Mouse (Mus musculus) megakaryocyte progenitor cell, adult 5-6 weeks (primary cell): Measurements from ENCODE around the gene Gm13889. TPM values are rescaled to one million over a fixed set of nuclear protein-coding genes. Genes with fewer than 3 reads are reported as not detected.

Experiments
- ATAC-seq: replicated peaks from 2 replicates; pipeline ENCODE4 v1.8.0; 2016; ENCODE audit warnings: mild to moderate bottlenecking, moderate TSS enrichment, inconsistent platforms; ENCODE audit not compliant: poor library complexity
- total RNA-seq, 2 experiments: library from RNA; stranded (forward) in 1 of 2; stranded (reverse) in 1 of 2; fragments of 157-497, 149-512 nt in 1 of 2; fragments of 200-1000 nt in 1 of 2; gene quantifications; 2 replicates each; pipeline versions ENCODE4 v1.2.3 to v1.2.4; 2015 to 2017

Gm13889 gene
- total RNA-seq, 2 experiments from 2014 or later: not detected

DNA sequence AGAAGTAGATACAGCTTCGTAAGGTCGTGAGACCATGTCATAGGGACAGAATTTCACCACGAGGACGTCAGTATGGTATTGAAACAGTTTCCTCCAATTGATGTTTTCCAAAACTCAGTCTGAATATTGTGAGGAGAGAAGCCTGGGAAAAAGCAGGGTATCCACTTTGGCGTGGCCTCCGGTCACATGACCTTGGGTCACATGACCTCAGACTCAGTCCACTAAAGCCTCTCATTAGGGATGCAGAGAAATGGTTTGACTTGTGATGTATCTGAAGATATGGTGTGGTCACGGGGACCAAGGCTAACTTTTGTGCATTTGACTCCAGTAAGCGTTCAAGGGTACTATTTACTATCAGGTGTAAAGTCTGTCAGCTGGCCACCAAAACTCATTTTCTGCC, 2.3 kb upstream of the Gm13889 start:
- no peak for ATAC-seq

DNA sequence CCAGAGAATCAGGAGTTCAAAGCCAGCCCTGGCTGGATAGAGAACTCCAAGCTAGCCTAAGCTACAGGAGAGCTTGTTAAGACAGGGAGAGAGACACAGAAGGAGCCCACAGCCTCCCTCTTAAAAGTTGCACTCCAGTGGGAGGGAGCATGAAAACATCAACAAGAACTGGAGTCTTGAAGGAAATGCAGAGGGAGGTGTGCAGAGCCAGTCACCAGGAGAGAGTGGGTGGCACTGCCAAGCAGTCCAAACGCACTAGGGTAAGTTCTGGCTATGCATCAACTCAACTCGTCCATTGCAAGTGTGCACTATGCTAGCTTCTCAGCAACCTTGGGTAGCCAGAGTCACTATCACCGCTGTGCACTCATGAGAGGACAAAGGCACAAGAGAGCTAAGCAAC, 1.2 kb upstream of the Gm13889 start:
- no peak for ATAC-seq

GRCm38 (mm10) chr2:93957785-93958175, 779 bp upstream of the Gm13889 start:
- no peak for ATAC-seq

DNA sequence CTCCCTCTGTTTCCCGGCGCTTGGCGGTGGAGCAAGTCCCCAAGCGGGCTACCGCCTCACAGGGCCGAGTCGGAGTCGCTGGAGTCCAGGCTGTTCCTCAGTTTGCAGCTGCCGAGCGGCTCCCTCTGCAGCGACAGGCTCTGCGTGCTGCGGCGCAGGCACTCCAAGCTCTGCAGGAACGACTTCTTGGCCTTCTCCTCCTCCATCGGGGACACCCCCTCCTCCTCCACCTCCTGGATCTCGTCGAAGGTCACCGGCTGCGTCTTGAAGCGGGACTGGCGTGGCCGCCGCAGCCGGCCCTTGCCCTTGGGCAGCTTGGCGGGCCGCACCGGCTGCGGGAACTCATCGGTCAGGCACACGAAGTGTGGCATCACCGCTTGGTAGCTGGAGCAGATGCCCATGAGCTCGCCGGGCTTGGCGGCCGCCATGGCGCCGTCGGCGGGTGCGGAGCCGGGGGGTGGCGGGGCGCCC, 635 bp downstream of the Gm13889 start:
- peak; percentile 54 for ATAC-seq

GRCm38 (mm10) chr2:93955886-93956285, 1.1 kb downstream of the Gm13889 start:
- ATAC-seq: no peak

DNA sequence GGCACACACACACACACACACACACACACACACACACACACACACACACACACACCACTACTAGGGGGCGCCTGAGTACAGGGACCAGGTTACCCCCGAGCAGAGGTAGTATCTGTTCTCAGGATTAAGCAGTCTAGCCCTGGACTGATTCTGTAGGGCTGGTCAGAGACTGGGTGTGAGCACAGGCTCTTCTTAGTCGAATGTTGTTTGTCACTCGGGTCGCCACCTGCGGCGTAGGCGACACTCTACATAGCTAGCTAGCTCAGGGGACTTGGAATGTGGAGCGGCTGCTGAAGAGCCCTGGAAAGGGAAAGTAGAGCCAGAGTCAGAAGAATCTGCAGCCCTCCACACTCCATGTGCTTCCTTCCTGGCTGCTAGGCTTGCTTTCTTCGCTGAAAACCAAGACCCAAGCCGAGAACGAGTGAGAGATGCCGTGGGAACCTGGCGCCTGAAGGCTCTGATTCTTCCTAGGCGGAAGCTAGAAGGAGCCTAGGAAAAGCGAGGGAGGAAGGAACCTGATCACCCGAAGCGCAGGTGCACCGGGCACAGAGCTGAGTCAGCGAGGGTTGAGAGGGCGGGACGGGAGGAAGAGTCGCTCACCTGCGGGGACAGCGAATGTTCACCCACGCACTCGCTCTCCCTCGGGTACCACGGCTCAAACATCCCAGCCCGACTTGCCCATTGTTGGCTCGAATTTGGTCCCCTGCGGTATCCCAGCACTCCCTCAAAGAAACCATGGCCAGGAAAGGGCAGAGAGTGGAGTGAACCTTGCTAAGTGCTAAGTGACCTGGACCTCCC, 2.0 kb downstream of the Gm13889 start:
- ATAC-seq: no peak; the same call in 1 of the 2 replicates

- no peak for ATAC-seq
These were observed 3.3 kb downstream of the Gm13889 start for GRCm38 (mm10) chr2:93953726-93954125.

DNA sequence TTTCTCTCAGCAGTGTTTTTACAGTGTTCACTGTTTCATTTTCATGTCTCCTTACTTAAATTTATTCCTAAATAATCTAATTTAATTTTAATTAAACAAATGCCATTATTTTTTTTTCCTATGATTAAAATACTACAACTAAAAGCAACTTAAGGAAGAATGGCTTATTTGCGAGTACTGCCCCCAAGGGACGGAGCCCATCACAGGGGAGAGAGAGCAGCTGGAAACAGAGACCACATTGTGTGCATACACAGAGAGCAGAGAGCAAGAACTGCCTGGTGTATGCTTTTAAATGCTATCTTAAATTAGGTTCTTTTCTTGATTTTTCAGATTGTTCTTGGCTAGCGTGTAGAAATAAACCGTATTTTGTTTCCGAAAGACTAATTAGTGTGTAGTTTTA, 10.0 kb downstream of the Gm13889 start:
- no peak for ATAC-seq

DNA sequence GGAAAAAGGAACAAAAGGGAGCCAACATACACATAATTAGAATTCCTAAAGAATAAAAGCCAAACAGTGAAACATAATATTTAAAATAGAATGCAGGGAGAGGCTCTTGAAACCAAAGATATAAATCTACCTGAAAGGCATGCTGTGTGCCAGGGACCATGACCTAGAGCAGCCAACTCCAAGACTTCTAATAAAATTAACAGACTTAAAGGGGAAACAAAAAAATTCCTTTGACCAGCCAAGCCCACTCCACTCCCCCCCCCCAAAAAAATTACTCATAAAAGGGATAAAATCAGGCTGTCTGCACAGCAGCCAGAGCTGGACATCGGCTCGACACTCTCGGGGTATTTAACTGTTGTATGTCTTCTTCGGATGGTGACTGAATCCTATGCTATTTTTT, 12.1 kb downstream of the Gm13889 start:
- no peak for ATAC-seq

- no peak for ATAC-seq
These were observed 12.9 kb downstream of the Gm13889 start for GRCm38 (mm10) chr2:93944099-93944498.

GRCm38 (mm10) chr2:93941670-93942069, 15.3 kb downstream of the Gm13889 start:
- ATAC-seq: peak; percentile 92

DNA sequence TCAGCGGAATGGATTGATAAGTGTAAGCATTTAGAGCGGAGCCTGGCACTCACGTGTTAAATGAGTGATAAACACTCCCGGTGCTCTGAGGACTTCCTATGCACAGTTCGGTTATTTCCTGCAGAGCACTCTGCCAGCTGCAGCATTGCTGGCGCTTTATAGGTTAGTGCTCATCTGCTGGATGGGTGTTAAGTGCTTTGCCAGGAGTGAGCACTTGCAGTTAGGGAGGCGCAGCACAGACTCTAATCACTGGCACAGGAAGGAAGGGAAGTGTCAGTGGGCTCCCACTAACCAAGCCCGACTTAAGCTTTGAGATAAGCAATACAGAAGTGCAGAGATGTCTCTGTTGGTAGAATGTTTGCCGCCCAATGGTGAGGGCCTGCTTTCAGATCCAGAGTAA, 18.5 kb downstream of the Gm13889 start:
- ATAC-seq: peak; percentile 42; the same call in 1 of the 2 replicates

GRCm38 (mm10) chr2:93928866-93929265, 28.1 kb downstream of the Gm13889 start:
- ATAC-seq: no peak

GRCm38 (mm10) chr2:93927701-93928437, 29.1 kb downstream of the Gm13889 start:
- no peak for ATAC-seq

DNA sequence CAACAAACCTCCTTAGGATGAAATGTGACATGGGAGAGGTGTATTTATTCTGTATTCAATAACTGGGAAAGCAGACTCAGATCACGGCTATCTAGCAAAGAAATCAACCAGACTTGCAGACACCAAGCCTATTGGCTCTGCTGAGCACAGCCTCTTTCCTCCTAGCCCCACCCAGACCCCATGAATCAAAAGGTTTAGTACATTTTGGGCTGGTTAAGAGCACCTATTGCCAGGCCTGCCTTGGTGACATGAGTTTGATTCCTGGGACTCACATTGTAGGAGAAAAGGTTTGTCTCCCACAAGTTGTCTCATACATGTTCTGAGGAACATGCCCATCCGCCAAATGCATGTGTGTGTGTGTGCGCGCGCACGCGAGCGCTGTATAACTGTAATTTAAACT, 30.9 kb downstream of the Gm13889 start:
- no peak for ATAC-seq

DNA sequence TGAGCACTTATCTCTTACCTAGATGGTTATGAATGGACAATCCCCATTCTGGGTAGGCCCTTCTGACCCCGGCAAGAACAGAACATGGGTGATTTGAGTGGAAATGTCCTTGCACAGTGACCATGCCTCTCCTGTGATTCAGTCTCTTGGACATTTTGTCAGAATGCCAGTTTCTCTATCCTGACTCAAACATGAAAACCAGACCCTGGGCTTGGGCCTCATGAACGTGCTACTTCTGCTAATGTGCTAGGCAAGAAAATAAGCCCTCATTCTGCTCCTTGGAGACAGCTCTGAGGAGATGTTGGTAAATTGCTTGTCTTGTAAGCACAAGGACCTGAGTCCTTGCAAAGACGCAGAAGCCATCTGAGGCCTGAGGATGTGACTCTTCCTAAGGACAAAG, 37.9 kb downstream of the Gm13889 start:
- no peak for ATAC-seq

- ATAC-seq: peak; percentile 85
These were observed 43.4 kb downstream of the Gm13889 start for GRCm38 (mm10) chr2:93913552-93913951.

GRCm38 (mm10) chr2:93911942-93912341, 45.1 kb downstream of the Gm13889 start:
- no peak for ATAC-seq

DNA sequence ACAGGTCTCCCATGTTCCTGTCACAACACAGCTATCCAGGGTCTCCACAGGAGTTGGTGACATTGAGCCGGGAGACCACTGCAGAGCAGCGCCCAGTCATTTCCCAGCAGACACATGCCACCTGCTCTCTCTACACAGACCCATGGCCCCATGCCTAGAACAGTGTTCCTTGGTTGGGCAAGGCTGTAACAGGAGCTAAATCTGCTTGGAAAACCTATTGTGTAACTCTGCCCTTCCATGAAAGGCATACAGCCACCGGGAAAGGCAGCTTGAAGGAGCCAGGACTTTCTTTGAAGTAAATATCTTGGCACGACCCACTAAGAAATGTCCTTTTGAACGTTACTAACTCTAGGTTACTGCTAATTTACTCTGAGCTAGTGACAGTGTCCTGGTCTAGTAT, 47.3 kb downstream of the Gm13889 start:
- ATAC-seq: no peak

- ATAC-seq: no peak
These were observed 49.3 kb downstream of the Gm13889 start for GRCm38 (mm10) chr2:93907519-93908294.

DNA sequence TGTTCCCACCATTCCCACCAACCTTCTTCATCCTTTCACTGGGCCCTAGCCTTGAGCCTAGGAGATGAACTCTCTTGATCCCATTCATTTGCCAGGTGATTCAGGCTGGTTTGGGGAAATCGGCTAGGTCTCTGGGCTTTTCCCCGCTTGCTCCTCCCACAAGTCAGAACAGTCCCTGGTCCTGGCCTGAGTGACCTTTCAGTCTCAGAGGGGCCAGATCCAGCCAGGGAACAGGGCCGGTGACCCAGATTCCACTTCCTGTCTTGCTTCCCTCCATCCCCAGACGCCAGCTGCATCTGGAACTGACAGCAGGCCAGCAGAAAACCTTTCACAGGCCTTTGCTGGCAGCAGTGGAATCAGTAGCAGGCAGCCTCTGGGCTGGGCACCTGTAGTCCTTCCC, 50.7 kb downstream of the Gm13889 start:
- no peak for ATAC-seq
